Mouse (Mus musculus): ENCODE measurements around the gene Sirt2. TPM values are rescaled to one million over a fixed set of nuclear protein-coding genes. Genes with fewer than 3 reads are reported as not detected.

The Sirt2 gene
- total and polyA plus RNA-seq, 3 experiments = 35.7 to 72.4 TPM; not detected in 1

DNA sequence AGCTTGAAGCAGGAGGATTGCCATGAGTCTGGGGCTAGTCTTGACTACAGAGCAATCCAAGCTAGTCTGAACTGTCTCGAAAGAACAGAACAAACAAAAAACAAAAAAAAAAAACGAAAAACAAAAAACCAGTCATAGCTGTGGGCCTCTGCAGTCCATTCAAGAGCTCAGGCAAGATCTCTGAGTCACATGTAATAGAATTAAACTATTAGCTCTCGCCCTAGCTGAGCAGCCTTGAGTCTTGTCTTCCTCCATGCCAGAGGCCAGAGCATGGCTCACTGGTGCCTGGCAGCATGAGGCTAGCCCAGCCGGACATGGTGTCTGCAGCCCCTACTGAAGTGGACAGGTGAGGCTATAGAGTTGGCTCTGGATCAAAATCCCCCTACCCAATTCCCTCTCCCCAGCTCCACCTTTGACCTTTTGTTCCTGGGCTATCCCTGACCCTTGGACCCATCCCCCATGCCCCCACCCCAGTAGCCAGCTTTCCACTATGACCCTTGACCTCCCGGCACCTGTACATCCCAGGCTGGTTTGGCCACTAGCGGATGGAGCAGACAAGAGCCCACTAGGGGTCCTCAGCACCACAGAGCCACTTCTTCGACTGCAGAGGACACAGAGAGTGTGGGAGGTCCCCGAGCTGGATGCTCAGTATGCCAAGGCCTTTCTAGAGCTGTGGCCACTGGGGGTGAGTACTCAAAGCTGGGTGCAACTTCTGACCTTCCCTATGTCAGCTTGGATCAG, 23.7 kb downstream of the Sirt2 start:
- Histone ChIP-seq H3K4me3 (ENCODE audit: control insufficient read depth in 1 of 2, insufficient read depth in 1 of 2, low read depth in 2 of 2, low read length in 2 of 2) (no peak overlapping the region), H3K9ac (ENCODE audit: control insufficient read depth, low read depth, low read length, poor library complexity, severe bottlenecking) (no peak overlapping the region), H3K79me2 (ENCODE audit: control insufficient read depth, insufficient read depth, low read length, poor library complexity) (no peaks in the 10 kb centered on the region), H3K27ac (ENCODE audit: control insufficient read depth, low read depth, low read length) (no peak overlapping the region), H3K36me3 (ENCODE audit: control insufficient read depth in 1 of 2, insufficient read depth in 2 of 2, low read length in 2 of 2) (no peaks in the 10 kb centered on the region), H3K27me3 (ENCODE audit: control insufficient read depth in 1 of 2, insufficient read depth in 2 of 2, low read length in 2 of 2) (no peaks in the 10 kb centered on the region), H3K4me1 (ENCODE audit: control insufficient read depth in 1 of 2, insufficient read depth in 2 of 2, low read length in 2 of 2) (peaks cover 0 to 5% of the 10 kb centered on the region in 2 experiments; a peak in 1 of 4 replicates), H3K9me3 (replicated peaks; ENCODE audit: insufficient read depth, low read length) (no peaks in the 10 kb centered on the region)
- no peak for DNase-seq (ENCODE audit: low read depth, low spot score)
- peak; percentile 21 for TF ChIP-seq RAD21 (IDR thresholded peaks at IDR 0.05; ENCODE audit: low read depth, low read length)
- no peak for TF ChIP-seq RCOR1 (IDR thresholded peaks at IDR 0.05; ENCODE audit: low read depth, low read length)
- TF ChIP-seq CTCF (IDR thresholded peaks at IDR 0.05 in 2 of 3, conservative IDR thresholded peaks at IDR 0.05 in 1 of 3; ENCODE audit: control insufficient read depth in 1 of 3, insufficient read depth in 1 of 3, low read depth in 2 of 3, low read length in 3 of 3, poor library complexity in 1 of 3, severe bottlenecking in 1 of 3) = peak in 2 of 3 experiments; percentile 31 to 32; a peak in 3 of 6 replicates

DNA sequence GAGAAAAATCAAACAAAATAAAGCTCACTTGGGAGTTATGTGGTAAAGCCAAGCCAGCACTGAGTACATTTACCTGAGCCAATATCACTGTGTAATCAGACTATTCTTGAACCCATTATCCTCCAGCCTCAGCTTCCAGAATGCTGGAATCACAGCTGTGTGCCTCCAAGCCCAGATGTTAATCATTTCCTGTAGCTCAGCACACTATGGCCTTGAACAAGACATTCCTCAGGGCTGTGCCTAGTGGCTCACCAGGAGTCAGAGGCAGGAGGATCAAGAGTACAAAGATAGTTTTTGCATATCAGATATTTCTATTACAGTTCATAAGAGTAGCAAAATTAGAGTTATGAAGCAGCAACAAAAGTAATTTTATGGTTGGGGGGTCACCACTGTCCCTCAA, 25.2 kb downstream of the Sirt2 start:
- DNase-seq (ENCODE audit: low read depth, low spot score) = no peak
- Histone ChIP-seq H3K79me2 (ENCODE audit: control insufficient read depth, insufficient read depth, low read length, poor library complexity) (peaks cover 5% of the 10 kb centered on the region; the same call in 1 of the 2 replicates), H3K27ac (ENCODE audit: control insufficient read depth, low read depth, low read length) (no peak overlapping the region), H3K4me3 (ENCODE audit: control insufficient read depth in 1 of 2, insufficient read depth in 1 of 2, low read depth in 2 of 2, low read length in 2 of 2) (no peak overlapping the region), H3K4me1 (ENCODE audit: control insufficient read depth in 1 of 2, insufficient read depth in 2 of 2, low read length in 2 of 2) (peaks cover 0 to 5% of the 10 kb centered on the region in 2 experiments; a peak in 2 of 4 replicates), H3K9ac (ENCODE audit: control insufficient read depth, low read depth, low read length, poor library complexity, severe bottlenecking) (no peak overlapping the region), H3K9me3 (replicated peaks; ENCODE audit: insufficient read depth, low read length) (no peaks in the 10 kb centered on the region), H3K36me3 (ENCODE audit: control insufficient read depth in 1 of 2, insufficient read depth in 2 of 2, low read length in 2 of 2) (no peaks in the 10 kb centered on the region), H3K27me3 (ENCODE audit: control insufficient read depth in 1 of 2, insufficient read depth in 2 of 2, low read length in 2 of 2) (no peaks in the 10 kb centered on the region)
- TF ChIP-seq TCF12 (IDR thresholded peaks at IDR 0.05; ENCODE audit: low read depth, low read length) = no peak
- TF ChIP-seq EP300 (IDR thresholded peaks at IDR 0.05; ENCODE audit: low read depth in 1 of 2, low read length in 2 of 2) = no peak
- no peak for TF ChIP-seq USF2 (IDR thresholded peaks at IDR 0.05; ENCODE audit: borderline replicate concordance in 1 of 2, insufficient read depth in 1 of 2, low read depth in 1 of 2, low read length in 2 of 2)
- no peak for TF ChIP-seq CTCF (IDR thresholded peaks at IDR 0.05 in 2 of 3, conservative IDR thresholded peaks at IDR 0.05 in 1 of 3; ENCODE audit: control insufficient read depth in 1 of 3, insufficient read depth in 1 of 3, low read depth in 2 of 3, low read length in 3 of 3, poor library complexity in 1 of 3, severe bottlenecking in 1 of 3)
- TF ChIP-seq MAZ (IDR thresholded peaks at IDR 0.05; ENCODE audit: low read depth, low read length) = no peak
- TF ChIP-seq POLR2AphosphoS5 (IDR thresholded peaks at IDR 0.05; ENCODE audit: borderline replicate concordance, low read depth, low read length) = no peak
- no peak for TF ChIP-seq NELFE (IDR thresholded peaks at IDR 0.05; ENCODE audit: low read depth, low read length)
- TF ChIP-seq ZNF384 (IDR thresholded peaks at IDR 0.05; ENCODE audit: low read depth, low read length) = no peak
- no peak for TF ChIP-seq SIN3A (IDR thresholded peaks at IDR 0.05; ENCODE audit: low read length)
- TF ChIP-seq MXI1 (IDR thresholded peaks at IDR 0.05; ENCODE audit: low read depth, low read length) = no peak
- TF ChIP-seq SMC3 (IDR thresholded peaks at IDR 0.05; ENCODE audit: low read depth, low read length) = no peak
- TF ChIP-seq MYB (IDR thresholded peaks at IDR 0.05; ENCODE audit: low read depth, low read length) = no peak
- no peak for TF ChIP-seq ELF1 (IDR thresholded peaks at IDR 0.05; ENCODE audit: low read depth, low read length)
- TF ChIP-seq ETS1 (IDR thresholded peaks at IDR 0.05; ENCODE audit: low read depth, low read length) = no peak
- TF ChIP-seq E2F4 (IDR thresholded peaks at IDR 0.05; ENCODE audit: borderline replicate concordance, low read depth, low read length) = no peak
- TF ChIP-seq POLR2AphosphoS2 (IDR thresholded peaks at IDR 0.05; ENCODE audit: low read length) = no peak
- TF ChIP-seq MAX (IDR thresholded peaks at IDR 0.05; ENCODE audit: low read length) = no peak
- TF ChIP-seq TBP (IDR thresholded peaks at IDR 0.05; ENCODE audit: low read depth, low read length) = no peak

Measured in MEL (cell line).